Mouse (Mus musculus): Measurements from ENCODE around the gene Zfp872. TPM values are rescaled to one million over a fixed set of nuclear protein-coding genes. Genes with fewer than 3 reads are reported as not detected.
"Not testable (repeated sequence)": the region's sequence is repeated elsewhere in the genome, so short reads cannot be mapped to it uniquely, and the experiment has no call there.

Zfp872 gene
- total RNA-seq, 1 experiment from 2014 or later: not detected

- ATAC-seq (replicated peaks; ENCODE audit: low read depth, poor library complexity, severe bottlenecking): no peak
Observed at GRCm38 (mm10) chr9:22166686-22167085, 21.2 kb upstream of the Zfp872 start.

GRCm38 (mm10) chr9:22167751-22168150 is 20.1 kb upstream of the Zfp872 start:
- no peak for ATAC-seq (replicated peaks; ENCODE audit: low read depth, poor library complexity, severe bottlenecking)

GRCm38 (mm10) chr9:22169327-22169726 is 18.6 kb upstream of the Zfp872 start:
- ATAC-seq (replicated peaks; ENCODE audit: low read depth, poor library complexity, severe bottlenecking): no peak

GRCm38 (mm10) chr9:22172318-22172717 is 15.6 kb upstream of the Zfp872 start:
- no peak for ATAC-seq (replicated peaks; ENCODE audit: low read depth, poor library complexity, severe bottlenecking)

- ATAC-seq (replicated peaks; ENCODE audit: low read depth, poor library complexity, severe bottlenecking): no peak
Observed at GRCm38 (mm10) chr9:22196412-22196811, 8.5 kb downstream of the Zfp872 start.

GRCm38 (mm10) chr9:22213785-22214194 is 25.9 kb downstream of the Zfp872 start:
- no peak for ATAC-seq (replicated peaks; ENCODE audit: low read depth, poor library complexity, severe bottlenecking)

GRCm38 (mm10) chr9:22214549-22214948 is 26.7 kb downstream of the Zfp872 start:
- no peak for ATAC-seq (replicated peaks; ENCODE audit: low read depth, poor library complexity, severe bottlenecking)

GRCm38 (mm10) chr9:22216705-22217104 is 28.8 kb downstream of the Zfp872 start:
- no peak for ATAC-seq (replicated peaks; ENCODE audit: low read depth, poor library complexity, severe bottlenecking)

- ATAC-seq (replicated peaks; ENCODE audit: low read depth, poor library complexity, severe bottlenecking): no peak
Observed at GRCm38 (mm10) chr9:22217858-22218493, 30.1 kb downstream of the Zfp872 start.

- no peak for ATAC-seq (replicated peaks; ENCODE audit: low read depth, poor library complexity, severe bottlenecking)
Observed at GRCm38 (mm10) chr9:22224066-22224465, 36.2 kb downstream of the Zfp872 start.

- ATAC-seq (replicated peaks; ENCODE audit: low read depth, poor library complexity, severe bottlenecking): peak; percentile 56
Observed at GRCm38 (mm10) chr9:22224536-22225503, 36.9 kb downstream of the Zfp872 start.

- ATAC-seq (replicated peaks; ENCODE audit: low read depth, poor library complexity, severe bottlenecking): peak; percentile 93
Observed at GRCm38 (mm10) chr9:22225581-22226388, 37.9 kb downstream of the Zfp872 start, which contains the start of gene Zfp809. Gene Zfp809 (plus strand): TSS chr9:22225714.

- ATAC-seq (replicated peaks; ENCODE audit: low read depth, poor library complexity, severe bottlenecking): not testable (repeated sequence)
Observed at GRCm38 (mm10) chr9:22226389-22226673, 38.4 kb downstream of the Zfp872 start.

- no peak for ATAC-seq (replicated peaks; ENCODE audit: low read depth, poor library complexity, severe bottlenecking)
Observed at GRCm38 (mm10) chr9:22226846-22227245, 39.0 kb downstream of the Zfp872 start.

- no peak for ATAC-seq (replicated peaks; ENCODE audit: low read depth, poor library complexity, severe bottlenecking)
Observed at GRCm38 (mm10) chr9:22229386-22230026, 41.6 kb downstream of the Zfp872 start.

- ATAC-seq (replicated peaks; ENCODE audit: low read depth, poor library complexity, severe bottlenecking): no peak
Observed at GRCm38 (mm10) chr9:22230061-22230460, 42.2 kb downstream of the Zfp872 start.

GRCm38 (mm10) chr9:22230556-22230955 is 42.7 kb downstream of the Zfp872 start:
- no peak for ATAC-seq (replicated peaks; ENCODE audit: low read depth, poor library complexity, severe bottlenecking)

GRCm38 (mm10) chr9:22240001-22240400 is 52.1 kb downstream of the Zfp872 start:
- no peak for ATAC-seq (replicated peaks; ENCODE audit: low read depth, poor library complexity, severe bottlenecking)

GRCm38 (mm10) chr9:22244242-22244641 is 56.4 kb downstream of the Zfp872 start:
- ATAC-seq (replicated peaks; ENCODE audit: low read depth, poor library complexity, severe bottlenecking): no peak

Data from common myeloid progenitor, adult 5-6 weeks (primary cell).